Comparison of ENCODE assay signal across 8 mouse cellular contexts in the genomic region with DNA sequence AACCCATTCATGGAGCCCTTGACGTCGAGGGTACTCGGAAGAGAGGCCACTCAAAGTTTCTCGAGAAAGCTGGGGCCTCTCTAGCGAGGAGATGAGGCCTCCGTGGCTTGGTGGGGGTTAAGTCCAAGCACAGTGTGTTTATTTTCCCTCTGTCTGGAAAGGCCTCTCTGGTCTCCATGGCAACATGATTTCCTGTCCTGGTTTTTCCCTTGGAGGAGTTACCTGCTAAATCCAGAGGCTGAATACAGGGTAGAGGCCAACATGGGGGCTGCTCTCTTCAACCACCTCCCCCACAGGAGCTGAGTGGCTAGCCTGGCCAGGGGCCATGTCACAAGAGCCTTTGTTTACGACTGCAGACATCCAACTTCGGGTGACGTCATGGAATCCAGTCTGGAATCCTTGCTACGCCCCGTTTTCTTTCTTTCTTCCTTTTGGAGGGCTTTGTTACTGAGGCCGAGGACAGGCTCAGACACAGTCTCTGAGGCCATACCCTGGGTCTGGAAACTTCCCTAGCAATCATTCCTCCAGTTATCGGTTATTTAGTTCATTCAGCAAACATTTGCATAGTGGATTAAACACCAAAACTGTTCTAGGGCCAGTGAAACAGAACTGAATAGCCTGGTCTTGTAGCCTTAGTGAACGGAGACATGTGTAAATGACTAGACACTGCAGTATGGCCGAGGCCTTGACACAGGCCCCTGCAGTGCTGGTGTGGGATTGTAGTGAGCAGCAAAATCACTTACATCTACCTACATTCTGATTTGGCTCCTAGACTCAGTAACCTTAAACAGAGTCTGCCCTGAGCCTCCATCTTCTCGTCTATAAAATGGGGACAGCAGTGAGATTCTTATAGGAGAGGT. TPM values are rescaled to one million over a fixed set of nuclear protein-coding genes. Genes with fewer than 3 reads are reported as not detected.
DNase-seq lines count a peak whose midpoint lies in the region; ATAC-seq lines count a peak whose summit lies in the region.

No protein-coding gene starts in this region.

- peak overlapping the region; percentile 29 for H3K4me2 ChIP-seq in midbrain, embryonic 14.5 days (ENCODE audit: low read length)
- peak overlapping the region; percentile 33 for H3K4me2 ChIP-seq in stomach, embryonic 16.5 days (ENCODE audit: low read depth, low read length)

- WGBS in embryonic facial prominence, embryonic 10.5 days, result 19% methylated on average over 16 of the region's 16 CpGs
- 29% methylated on average over 16 of the region's 16 CpGs for WGBS in limb, embryonic 10.5 days
- 12% methylated on average over 16 of the region's 16 CpGs for whole genome bisulfite sequencing in midbrain, embryonic 14.5 days
- WGBS in stomach, embryonic 16.5 days, result 9% methylated on average over 16 of the region's 16 CpGs

- H3K36me3 ChIP-seq in embryonic facial prominence, embryonic 10.5 days (replicated peaks), result no peaks in the 10 kb centered on the region
- H3K36me3 ChIP-seq in limb, embryonic 10.5 days, result no peaks in the 10 kb centered on the region
- H3K36me3 ChIP-seq in midbrain, embryonic 14.5 days (ENCODE audit: control insufficient read depth, insufficient read depth, low read length), result no peaks in the 10 kb centered on the region
- H3K36me3 ChIP-seq in stomach, embryonic 16.5 days (ENCODE audit: control insufficient read depth, insufficient read depth, low read length), result no peaks in the 10 kb centered on the region

- H3K9me3 ChIP-seq in embryonic facial prominence, embryonic 10.5 days, result no peaks in the 10 kb centered on the region
- no peaks in the 10 kb centered on the region for H3K9me3 ChIP-seq in limb, embryonic 10.5 days (replicated peaks)
- no peaks in the 10 kb centered on the region for H3K9me3 ChIP-seq in midbrain, embryonic 14.5 days (ENCODE audit: control insufficient read depth, low read length)
- H3K9me3 ChIP-seq in stomach, embryonic 16.5 days (replicated peaks; ENCODE audit: control insufficient read depth, low read length), result no peaks in the 10 kb centered on the region

- H3K27me3 ChIP-seq in embryonic facial prominence, embryonic 10.5 days (replicated peaks; ENCODE audit: low read depth, poor library complexity, severe bottlenecking), result no peaks in the 10 kb centered on the region
- no peaks in the 10 kb centered on the region for H3K27me3 ChIP-seq in limb, embryonic 10.5 days (ENCODE audit: low read depth, poor library complexity, severe bottlenecking)
- no peaks in the 10 kb centered on the region for H3K27me3 ChIP-seq in midbrain, embryonic 14.5 days (ENCODE audit: control insufficient read depth, insufficient read depth, low read length)
- H3K27me3 ChIP-seq in stomach, embryonic 16.5 days (ENCODE audit: control insufficient read depth, insufficient read depth, low read length), result no peaks in the 10 kb centered on the region

- H3K9ac ChIP-seq in midbrain, embryonic 14.5 days (replicated peaks; ENCODE audit: low read length), result peak overlapping the region; percentile 37; the same call in 1 of the 2 replicates
- H3K9ac ChIP-seq in stomach, embryonic 16.5 days (ENCODE audit: low read length), result peak overlapping the region; percentile 61

- H3K27ac ChIP-seq in embryonic facial prominence, embryonic 10.5 days (replicated peaks), result peak overlapping the region; percentile 89
- H3K27ac ChIP-seq in limb, embryonic 10.5 days, result peak overlapping the region; percentile 96
- peak overlapping the region; percentile 89 for H3K27ac ChIP-seq in midbrain, embryonic 14.5 days (replicated peaks; ENCODE audit: low read depth, low read length)
- peak overlapping the region; percentile 97 for H3K27ac ChIP-seq in stomach, embryonic 16.5 days (ENCODE audit: low read length)

- ATAC-seq in midbrain, embryonic 14.5 days (ENCODE audit: low FRiP score, low TSS enrichment), result peak; percentile 87
- peak; percentile 95 for ATAC-seq in stomach, embryonic 16.5 days (ENCODE audit: insufficient read depth, low FRiP score)
- no peak for ATAC-seq in CD4-positive, CD25-positive, alpha-beta regulatory T cell, adult 4 months

- DNase-seq in adrenal gland, adult (ENCODE audit: inconsistent age in 2 of 2, low spot score in 1 of 2), result peak; percentile 80 to 91
- peak; percentile 93 for DNase-seq in embryonic facial prominence, embryonic 10.5 days (ENCODE audit: low spot score)
- DNase-seq in heart, adult 18-20 months, result peak; percentile 86 to 91
- DNase-seq in kidney, adult 18-20 months, result peak; percentile 75
- DNase-seq in limb, embryonic 10.5 days (ENCODE audit: low spot score), result peak; percentile 82
- DNase-seq in midbrain, embryonic 14.5 days, result peak; percentile 87

- peak overlapping the region; percentile 6; the same call in 1 of the 2 replicates for H3K4me3 ChIP-seq in embryonic facial prominence, embryonic 10.5 days
- H3K4me3 ChIP-seq in limb, embryonic 10.5 days, result peak overlapping the region; percentile 13; the same call in 1 of the 2 replicates
- no peak overlapping the region for H3K4me3 ChIP-seq in midbrain, embryonic 14.5 days (replicated peaks; ENCODE audit: low read depth, low read length)
- H3K4me3 ChIP-seq in stomach, embryonic 16.5 days (replicated peaks; ENCODE audit: low read length), result no peak overlapping the region

- peaks cover 34% of the 10 kb centered on the region for H3K4me1 ChIP-seq in embryonic facial prominence, embryonic 10.5 days
- peaks cover 36% of the 10 kb centered on the region for H3K4me1 ChIP-seq in limb, embryonic 10.5 days
- H3K4me1 ChIP-seq in midbrain, embryonic 14.5 days (ENCODE audit: control insufficient read depth, insufficient read depth, low read length), result peaks cover 17% of the 10 kb centered on the region
- H3K4me1 ChIP-seq in stomach, embryonic 16.5 days (ENCODE audit: control insufficient read depth, insufficient read depth, low read length), result peaks cover 20% of the 10 kb centered on the region

RNA-seq across cellular contexts. Expression of gene Tnrc6a, which starts 25.6 kb away (rescaled TPM):
- polyA plus RNA-seq in embryonic facial prominence, embryonic 10.5 days (2016; fragmentation: Nextera tagmentation; extraction: Ambion mirVana), result 60.6 and 61.5 TPM in 2 replicates
- 10 to 100 TPM; 25.0 to 32.3 TPM for total RNA-seq in heart, adult 18-20 months (2021)
- polyA plus RNA-seq in limb, embryonic 10.5 days (2016; fragmentation: Nextera tagmentation; extraction: Ambion mirVana), result 59.1 and 75.9 TPM in 2 replicates
- polyA plus RNA-seq in midbrain, embryonic 14.5 days (2014; fragmentation: Nextera tagmentation; extraction: Ambion mirVana), result 50.0 and 59.4 TPM in 2 replicates
- polyA plus RNA-seq in stomach, embryonic 16.5 days (2015; fragmentation: Nextera tagmentation; extraction: Ambion mirVana), result 32.9 and 42.3 TPM in 2 replicates
- 100 to 1,000 TPM in 1 of 2 experiments, 10 to 100 TPM in 1; 41.3 to 135 TPM for polyA plus RNA-seq in CD4-positive, CD25-positive, alpha-beta regulatory T cell, adult 4 months (2017; shearing (Covaris generic))

Comparison
In these comparisons a context has a peak if more than half of its experiments do, and no peak if none do; other contexts are left out.
1. H3K4me3 ChIP-seq: peak in embryonic facial prominence, embryonic 10.5 days (single experiment) and limb, embryonic 10.5 days (single experiment); none in midbrain, embryonic 14.5 days (single experiment) and stomach, embryonic 16.5 days (single experiment).
2. Peak in every context shown above with its lines, with median percentiles within 50 percentile points of each other: DNase-seq and H3K27ac ChIP-seq.